In genomic region chr4:101510904-101511210, GRCm38 (mm10) we compare ENCODE assay signal across 25 mouse cellular contexts. TPM values are rescaled to one million over a fixed set of nuclear protein-coding genes. Genes with fewer than 3 reads are reported as not detected.
"Had no signal": no experiment of that assay in that cellular context is flagged by ENCODE, and none has a peak within 500 bp of the region (broad histone marks: within the 10 kb centered on the region; RNA-seq: fewer than 3 reads in every experiment).

No protein-coding gene starts in this region.

- H3K27ac ChIP-seq: kidney, postnatal 0 days; limb, embryonic 12.5 days; limb, embryonic 15.5 days; liver, embryonic 14.5 days; macrophage; midbrain, embryonic 10.5 days; midbrain, embryonic 13.5 days; neural tube, embryonic 12.5 days; neural tube, embryonic 15.5 days; stomach, embryonic 15.5 days had no signal

- H3K27me3 ChIP-seq: midbrain, embryonic 13.5 days; neural tube, embryonic 12.5 days; neural tube, embryonic 15.5 days had no signal

- H3K4me3 ChIP-seq: limb, embryonic 12.5 days; limb, embryonic 15.5 days; midbrain, embryonic 10.5 days; midbrain, embryonic 13.5 days; myocyte; neural tube, embryonic 12.5 days; neural tube, embryonic 15.5 days; stomach, embryonic 15.5 days had no signal

- H3K9me3 ChIP-seq: limb, embryonic 12.5 days; limb, embryonic 15.5 days; midbrain, embryonic 10.5 days; midbrain, embryonic 13.5 days; neural tube, embryonic 12.5 days; neural tube, embryonic 15.5 days; stomach, embryonic 15.5 days had no signal

- H3K36me3 ChIP-seq: limb, embryonic 12.5 days; limb, embryonic 15.5 days; midbrain, embryonic 10.5 days; midbrain, embryonic 13.5 days; neural tube, embryonic 12.5 days; neural tube, embryonic 15.5 days; stomach, embryonic 15.5 days had no signal

- H3K4me2 ChIP-seq: limb, embryonic 12.5 days; limb, embryonic 15.5 days; liver, embryonic 11.5 days; lung, embryonic 14.5 days; midbrain, embryonic 13.5 days; neural tube, embryonic 12.5 days; stomach, embryonic 15.5 days had no signal

- DNase-seq: kidney, adult 18-20 months; kidney, adult 9 months; kidney, postnatal 25 days; left cerebral cortex, postnatal 4 days; liver, postnatal 0 days; lung, embryonic 14.5 days; right cerebral cortex, postnatal 25 days; spleen, adult 18-20 months; thymus, postnatal 36 days had no signal

- H3K9ac ChIP-seq: limb, embryonic 12.5 days; limb, embryonic 15.5 days; liver, embryonic 14.5 days; liver, postnatal 0 days; lung, embryonic 14.5 days; midbrain, embryonic 13.5 days; neural tube, embryonic 12.5 days; neural tube, embryonic 15.5 days; stomach, embryonic 15.5 days had no signal

- ATAC-seq: intestine, embryonic 16.5 days; liver, postnatal 0 days; lung, postnatal 0 days; midbrain, embryonic 13.5 days; midbrain, embryonic 16.5 days had no signal

RNA-seq across cellular contexts. Expression of gene Dnajc6, which starts 14.4 kb away (rescaled TPM):
- total RNA-seq: monocyte, adult 5-6 weeks had no signal
- polyA plus RNA-seq: macrophage had no signal
